8 mouse cellular contexts compared by ENCODE assay signal in genomic region chr2:148395131-148396051, GRCm38 (mm10). TPM values are rescaled to one million over a fixed set of nuclear protein-coding genes. Genes with fewer than 3 reads are reported as not detected.
DNase-seq lines count a peak whose midpoint lies in the region; ATAC-seq and TF ChIP-seq lines count a peak whose summit lies in the region.

Sstr4 (plus strand) TSS chr2:148395344.

- H3K36me3 ChIP-seq in forebrain, embryonic 11.5 days (ENCODE audit: control insufficient read depth, insufficient read depth, low read length) = no peaks in the 10 kb centered on the region
- H3K36me3 ChIP-seq in lung, postnatal 0 days (ENCODE audit: insufficient read depth, low read length) = 0 out of 2 replicates have a peak, but pooled peaks cover 3% of the 10 kb centered on the region

- H3K4me3 ChIP-seq in forebrain, embryonic 11.5 days (ENCODE audit: low read depth, low read length) = peak within 1 kb of the TSS; percentile 45
- peak within 1 kb of the TSS; percentile 43 for H3K4me3 ChIP-seq in lung, postnatal 0 days (ENCODE audit: low read depth, low read length)

- peak within 1 kb of the TSS; percentile 90 for H3K4me2 ChIP-seq in forebrain, embryonic 11.5 days (ENCODE audit: low read depth, low read length, severe bottlenecking)
- H3K4me2 ChIP-seq in lung, postnatal 0 days (replicated peaks; ENCODE audit: low read depth, low read length) = peak within 1 kb of the TSS; percentile 88

- peak; percentile 86 for ATAC-seq in forebrain, embryonic 11.5 days (replicated peaks; ENCODE audit: low FRiP score)
- ATAC-seq in lung, postnatal 0 days = peak; percentile 44

- DNase-seq in urinary bladder, postnatal 25 days (ENCODE audit: low spot score) = peak; percentile 26
- no peak for DNase-seq in urinary bladder, adult 2 months (ENCODE audit: low spot score)
- DNase-seq in forebrain, embryonic 11.5 days (ENCODE audit: low spot score) = peak; percentile 69
- DNase-seq in heart, postnatal 14 days = peak; percentile 71
- DNase-seq in layer of hippocampus, postnatal 14 days (ENCODE audit: low spot score in 2 of 2) = peak; percentile 62 to 75
- DNase-seq in lung, postnatal 0 days (ENCODE audit: low spot score) = peak; percentile 54
- DNase-seq in retina, embryonic 14.5 days (ENCODE audit: low spot score) = peak; percentile 66
- DNase-seq in cerebellum, adult 11 months = no peak

- 0 out of 2 replicates have a peak, but pooled peaks cover 2% of the 10 kb centered on the region for H3K4me1 ChIP-seq in forebrain, embryonic 11.5 days (replicated peaks; ENCODE audit: control insufficient read depth, insufficient read depth, low read length)
- peaks cover 25% of the 10 kb centered on the region for H3K4me1 ChIP-seq in lung, postnatal 0 days (ENCODE audit: insufficient read depth, low read depth, low read length)

- H3K9me3 ChIP-seq in forebrain, embryonic 11.5 days (ENCODE audit: control insufficient read depth, low read length) = no peaks in the 10 kb centered on the region
- no peaks in the 10 kb centered on the region for H3K9me3 ChIP-seq in lung, postnatal 0 days (ENCODE audit: low read length)

- peaks cover 15% of the 10 kb centered on the region; the same call in 1 of the 2 replicates for H3K27me3 ChIP-seq in forebrain, embryonic 11.5 days (ENCODE audit: control insufficient read depth, insufficient read depth, low read length)
- no peaks in the 10 kb centered on the region; the same call in 1 of the 2 replicates for H3K27me3 ChIP-seq in lung, postnatal 0 days (replicated peaks; ENCODE audit: insufficient read depth, low read length)

- H3K9ac ChIP-seq in forebrain, embryonic 11.5 days (ENCODE audit: low read length) = peak within 1 kb of the TSS; percentile 32
- peak within 1 kb of the TSS; percentile 44 for H3K9ac ChIP-seq in lung, postnatal 0 days (replicated peaks; ENCODE audit: low read depth)

- WGBS in forebrain, embryonic 11.5 days = 4% methylated on average over 83 of the region's 83 CpGs
- WGBS in lung, postnatal 0 days = 6% methylated on average over 63 of the region's 83 CpGs

- no peak within 1 kb of the TSS for H3K27ac ChIP-seq in forebrain, embryonic 11.5 days (ENCODE audit: low read depth, low read length)
- no peak within 1 kb of the TSS for H3K27ac ChIP-seq in lung, postnatal 0 days (ENCODE audit: low read length)

- TF ChIP-seq EP300 in lung, postnatal 0 days (IDR thresholded peaks at IDR 0.05) = no peak

- intact Hi-C loops in heart, postnatal 14 days (cut with DNase I) = loop anchor here (5.0 kb wide), 1 partner anchor 48 kb away; no protein-coding TSS in a partner anchor

- peak; percentile 84 for TF ChIP-seq CTCF in lung, postnatal 0 days (IDR thresholded peaks at IDR 0.05)

RNA-seq across cellular contexts. Expression of gene Sstr4, which starts in this region (rescaled TPM):
- polyA plus RNA-seq in urinary bladder, adult 2 months (2012; rRNA removed) = 0.16 and 0.30 TPM in 2 replicates
- polyA plus RNA-seq in forebrain, embryonic 11.5 days (2014; fragmentation: Nextera tagmentation; extraction: Ambion mirVana) = 0.52 and 1.1 TPM in 2 replicates
- 1 to 10 TPM in 1 of 2 experiments, under 1 TPM in 1; 0.72 to 1.4 TPM for total RNA-seq in heart, postnatal 14 days (2021)
- total RNA-seq in layer of hippocampus, postnatal 14 days (2021) = 10 to 100 TPM; 60.6 to 67.4 TPM
- 0.56 and 0.77 TPM in 2 replicates for polyA plus RNA-seq in lung, postnatal 0 days (2015; fragmentation: Nextera tagmentation; extraction: Ambion mirVana)

Comparison
In these comparisons a context has a peak if more than half of its experiments do, and no peak if none do; other contexts are left out.
1. RNA of gene Sstr4 (total RNA-seq): 60.6 to 67.4 TPM in layer of hippocampus, postnatal 14 days; 0.72 to 1.4 TPM in heart, postnatal 14 days; every median in the first group is over 10 times any median in the second.
2. DNase-seq: peak in urinary bladder, postnatal 25 days (single experiment), forebrain, embryonic 11.5 days (single experiment), heart, postnatal 14 days (2 of 2), layer of hippocampus, postnatal 14 days (2 of 2) and retina, embryonic 14.5 days (single experiment); none in urinary bladder, adult 2 months (single experiment) and cerebellum, adult 11 months (single experiment).
3. Peak in DNase-seq, ATAC-seq, H3K4me3 ChIP-seq, H3K9ac ChIP-seq and H3K4me2 ChIP-seq in lung, postnatal 0 days; RNA of the gene not detected or under 1 TPM.